Mouse (Mus musculus) megakaryocyte, embryonic 14.5 days (primary cell): ENCODE results near the gene Gzmc. TPM values are rescaled to one million over a fixed set of nuclear protein-coding genes. Genes with fewer than 3 reads are reported as not detected.
"Not testable (repeated sequence)": the region's sequence is repeated elsewhere in the genome, so short reads cannot be mapped to it uniquely, and the experiment has no call there.

Source experiments
- H3K27me3 ChIP-seq: replicated peaks from 2 replicates; pipeline ENCODE3; 2012; ENCODE audit warnings: inconsistent platforms
- H3K36me3 ChIP-seq: replicated peaks from 2 replicates; pipeline ENCODE3; 2012; ENCODE audit warnings: low read length, inconsistent platforms, mixed read lengths
- H3K4me1 ChIP-seq: 2 replicates; pipeline ENCODE4 v1.6.1; 2012; ENCODE audit warnings: inconsistent platforms
- H3K4me3 ChIP-seq: replicated peaks from 2 replicates; pipeline ENCODE3; 2012; ENCODE audit warnings: moderate library complexity, mild to moderate bottlenecking, inconsistent platforms
- H3K9me3 ChIP-seq: 2 replicates; pipeline ENCODE4 v1.6.1; 2012; ENCODE audit warnings: inconsistent platforms
- FLI1 ChIP-seq: IDR thresholded peaks from 2 replicates; pipeline ENCODE4 v1.6.1; 2012; ENCODE audit warnings: low read length, inconsistent platforms, mixed read lengths
- GATA1 ChIP-seq: IDR thresholded peaks from 3 replicates; pipeline ENCODE4 v1.6.1; 2012; ENCODE audit warnings: mixed read lengths, low read length, inconsistent platforms, borderline replicate concordance
- polyA plus RNA-seq: library from polyadenylated mRNA; stranded (reverse); fragments of >175 nt; gene quantifications from 2 replicates; pipeline ENCODE4 v1.2.3, GENCODE M21; 2012; ENCODE audit warnings: low replicate concordance; ENCODE audit not compliant: insufficient read depth

Gzmc gene
- 0.38 TPM in 1 of 2 replicates, not detected in the other for polyA plus RNA-seq

- no peak within 1 kb of the TSS for H3K4me3 ChIP-seq
- H3K9me3 ChIP-seq = no peaks in the 10 kb centered on the region
- no peaks in the 10 kb centered on the region for H3K36me3 ChIP-seq
- peaks cover 6% of the 10 kb centered on the region for H3K4me1 ChIP-seq
- no peak for TF ChIP-seq FLI1
- TF ChIP-seq GATA1 = no peak
- H3K27me3 ChIP-seq = peaks cover 23% of the 10 kb centered on the region
These were observed at the start of gene Gzmc for GRCm38 (mm10) chr14:56234556-56234955. Gene Gzmc, minus strand, starts transcription at chr14:56234656.

- TF ChIP-seq GATA1 (no peak), FLI1 (no peak)
These were observed 49.4 kb upstream of the Gzmc start for GRCm38 (mm10) chr14:56283816-56284215.

GRCm38 (mm10) chr14:56281090-56281489 is 46.6 kb upstream of the Gzmc start:
- no peaks in the 10 kb centered on the region for H3K9me3 ChIP-seq
- peaks cover 4% of the 10 kb centered on the region for H3K27me3 ChIP-seq
- no peak overlapping the region for H3K4me3 ChIP-seq
- H3K4me1 ChIP-seq = peaks cover 13% of the 10 kb centered on the region; the same call in 1 of the 2 replicates
- TF ChIP-seq FLI1 (no peak), GATA1 (no peak)
- H3K36me3 ChIP-seq = no peaks in the 10 kb centered on the region

More at GRCm38 (mm10) chr14:56283816-56284215, 49.4 kb upstream of the Gzmc start:
- Histone ChIP-seq H3K4me3 (no peak overlapping the region), H3K4me1 (peaks cover 24% of the 10 kb centered on the region), H3K36me3 (no peaks in the 10 kb centered on the region), H3K27me3 (peaks cover 4% of the 10 kb centered on the region), H3K9me3 (no peaks in the 10 kb centered on the region)

- H3K4me3 ChIP-seq, H3K27me3 ChIP-seq, H3K36me3 ChIP-seq: not testable (repeated sequence)
These were observed 44.2 kb upstream of the Gzmc start for GRCm38 (mm10) chr14:56278691-56279090.

GRCm38 (mm10) chr14:56276096-56276495 is 41.6 kb upstream of the Gzmc start:
- not testable (repeated sequence) for H3K27me3 ChIP-seq, H3K9me3 ChIP-seq, H3K36me3 ChIP-seq, H3K4me1 ChIP-seq, H3K4me3 ChIP-seq

More at GRCm38 (mm10) chr14:56278691-56279090, 44.2 kb upstream of the Gzmc start:
- not testable (repeated sequence) for H3K4me1 ChIP-seq, H3K9me3 ChIP-seq

GRCm38 (mm10) chr14:56266109-56266508 is 31.7 kb upstream of the Gzmc start:
- Histone ChIP-seq H3K27me3 (peaks cover 12% of the 10 kb centered on the region), H3K4me1 (peaks cover 8% of the 10 kb centered on the region), H3K36me3 (no peaks in the 10 kb centered on the region), H3K9me3 (no peaks in the 10 kb centered on the region), H3K4me3 (no peak overlapping the region)
- no peak for TF ChIP-seq GATA1
- no peak for TF ChIP-seq FLI1

- no peaks in the 10 kb centered on the region for H3K36me3 ChIP-seq
- peaks cover 28% of the 10 kb centered on the region for H3K27me3 ChIP-seq
- no peaks in the 10 kb centered on the region for H3K9me3 ChIP-seq
- no peak within 1 kb of the TSS for H3K4me3 ChIP-seq
- peaks cover 16% of the 10 kb centered on the region for H3K4me1 ChIP-seq
- TF ChIP-seq GATA1 = no peak
These were observed 27.7 kb upstream of the Gzmc start, which contains the start of gene Gzmb for GRCm38 (mm10) chr14:56262153-56262552. Gene Gzmb, minus strand, starts transcription at chr14:56262260.

GRCm38 (mm10) chr14:56240409-56240808 is 6.0 kb upstream of the Gzmc start:
- TF ChIP-seq GATA1 (no peak), FLI1 (no peak)
- Histone ChIP-seq H3K9me3 (no peaks in the 10 kb centered on the region), H3K4me1 (no peaks in the 10 kb centered on the region), H3K27me3 (peaks cover 14% of the 10 kb centered on the region), H3K4me3 (no peak overlapping the region), H3K36me3 (no peaks in the 10 kb centered on the region)

GRCm38 (mm10) chr14:56211317-56211716 is 23.1 kb downstream of the Gzmc start, which contains the start of gene Gzmf:
Gene Gzmf, minus strand, starts transcription at chr14:56211417.
- Histone ChIP-seq H3K4me3 (no peak within 1 kb of the TSS), H3K27me3 (peaks cover 5% of the 10 kb centered on the region), H3K9me3 (no peaks in the 10 kb centered on the region), H3K36me3 (no peaks in the 10 kb centered on the region), H3K4me1 (no peaks in the 10 kb centered on the region)
- TF ChIP-seq FLI1 (no peak), GATA1 (no peak)

- Histone ChIP-seq H3K9me3 (no peaks in the 10 kb centered on the region), H3K4me1 (no peaks in the 10 kb centered on the region), H3K4me3 (no peak overlapping the region), H3K27me3 (peaks cover 7% of the 10 kb centered on the region), H3K36me3 (no peaks in the 10 kb centered on the region)
- TF ChIP-seq FLI1 (no peak), GATA1 (no peak)
These were observed 28.8 kb downstream of the Gzmc start for GRCm38 (mm10) chr14:56205613-56206012.

- not testable (repeated sequence) for H3K4me3 ChIP-seq, H3K9me3 ChIP-seq, H3K4me1 ChIP-seq, H3K36me3 ChIP-seq, H3K27me3 ChIP-seq
These were observed 29.4 kb downstream of the Gzmc start for GRCm38 (mm10) chr14:56205021-56205420.
